Mouse (Mus musculus) lung, adult 2 months (tissue): Measurements from ENCODE around the gene Borcs6.

ENCODE experiments used
- CTCF ChIP-seq: fragments of 200-500 bp; IDR thresholded peaks from 2 replicates; pipeline ENCODE4 v1.5.1; 2011; ENCODE audit warnings: mild to moderate bottlenecking, low read length, control low read depth; ENCODE audit not compliant: insufficient read depth
- POLR2A ChIP-seq: fragments of 200-500 bp; IDR thresholded peaks from 2 replicates; pipeline ENCODE4 v1.6.1; 2011; ENCODE audit warnings: low read depth, mild to moderate bottlenecking, control low read depth, low read length, borderline replicate concordance; ENCODE audit errors: extremely low read depth

DNA sequence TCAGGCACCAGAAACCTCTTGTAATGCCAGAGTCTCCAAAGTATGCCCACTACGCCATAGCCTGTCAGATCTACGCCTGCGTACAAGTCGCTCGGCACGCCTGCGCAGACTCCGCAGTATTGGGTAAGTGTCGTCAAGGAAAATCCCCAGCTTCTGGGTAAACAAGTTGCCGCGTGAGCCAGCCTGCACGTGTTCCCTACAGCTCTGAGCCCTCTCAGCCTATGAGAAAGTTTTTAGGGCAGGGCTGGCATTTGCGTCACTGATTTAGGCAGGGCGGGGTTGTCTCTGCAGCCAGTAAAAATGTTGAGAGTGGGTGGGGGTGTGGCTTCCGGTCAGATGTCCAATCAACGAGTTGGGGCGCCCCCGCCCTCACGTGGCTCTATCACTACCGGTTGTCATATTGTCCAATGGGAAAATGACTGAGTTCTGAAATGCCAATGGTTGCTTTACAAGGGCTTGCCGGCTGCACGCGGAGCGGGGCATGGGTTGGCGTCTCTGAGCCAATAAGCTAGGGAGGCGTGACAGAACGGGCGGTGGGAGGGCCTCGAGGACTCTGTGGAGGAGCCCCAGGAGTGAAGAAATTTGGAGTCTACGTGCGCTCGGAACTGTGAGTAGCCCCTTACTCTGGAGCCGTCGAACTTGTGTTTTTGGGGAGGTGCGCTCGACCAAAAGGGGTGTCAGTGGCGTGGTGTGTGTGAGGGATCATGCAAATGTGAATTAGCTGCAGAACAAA is 35.3 kb downstream of the Borcs6 start, which contains the start of gene Per1:
- TF ChIP-seq CTCF: no peak
- TF ChIP-seq POLR2A: peak; percentile 99
